Mouse (Mus musculus) forebrain, embryonic 16.5 days (tissue): ENCODE measurements at regions not wholly inside any gene's neighbourhood (a gene's known extent, or its start where the extent isn't known, plus 50 kb on each side); places are given as distances from the start of the nearest gene placed in this dataset.

Experiments
- ATAC-seq: fragments of 200-750 bp; cut with Nextera tagmentation; 2 replicates; pipeline ENCODE4 v1.8.0; 2017; ENCODE audit warnings: mild to moderate bottlenecking, moderate library complexity
- H3K27ac ChIP-seq: fragments of 300-500 bp; sonication (generic); 2 replicates; pipeline ENCODE4 v1.5.1; 2014; ENCODE audit warnings: low read length, control low read depth
- H3K27me3 ChIP-seq: fragments of 300-500 bp; sonication (generic); replicated peaks from 2 replicates; pipeline ENCODE4 v1.6.1; 2014; ENCODE audit warnings: low read length; ENCODE audit not compliant: control insufficient read depth, insufficient read depth
- H3K36me3 ChIP-seq: fragments of 300-500 bp; sonication (generic); 2 replicates; pipeline ENCODE4 v1.6.1; 2014; ENCODE audit not compliant: control insufficient read depth, insufficient read depth
- H3K4me1 ChIP-seq: fragments of 300-500 bp; sonication (generic); replicated peaks from 2 replicates; pipeline ENCODE4 v1.6.1; 2014; ENCODE audit warnings: low read length; ENCODE audit not compliant: control insufficient read depth, insufficient read depth
- H3K4me2 ChIP-seq: fragments of 300-500 bp; sonication (generic); 2 replicates; pipeline ENCODE4 v1.6.1; 2014; ENCODE audit warnings: mild to moderate bottlenecking, low read length, control low read depth
- H3K4me3 ChIP-seq: fragments of 300-500 bp; sonication (generic); replicated peaks from 2 replicates; pipeline ENCODE4 v1.5.1; 2014; ENCODE audit warnings: mild to moderate bottlenecking, low read length, control low read depth
- H3K9ac ChIP-seq: fragments of 300-500 bp; sonication (generic); replicated peaks from 2 replicates; pipeline ENCODE4 v1.6.1; 2014; ENCODE audit warnings: low read depth, low read length, control low read depth
- H3K9me3 ChIP-seq: fragments of 300-500 bp; sonication (generic); 2 replicates; pipeline ENCODE4 v1.6.1; 2016; ENCODE audit warnings: low read length; ENCODE audit not compliant: control insufficient read depth
- WGBS: fragments of 180-500 bp; shearing (Covaris S2); extraction: QIAGEN DNeasy Blood & Tissue Kit; methylation state at CpG from one replicate; pipeline ENCODE4 v1.1.7; 2014; 5-methylcytosine and 5-hydroxymethylcytosine counted together

DNA sequence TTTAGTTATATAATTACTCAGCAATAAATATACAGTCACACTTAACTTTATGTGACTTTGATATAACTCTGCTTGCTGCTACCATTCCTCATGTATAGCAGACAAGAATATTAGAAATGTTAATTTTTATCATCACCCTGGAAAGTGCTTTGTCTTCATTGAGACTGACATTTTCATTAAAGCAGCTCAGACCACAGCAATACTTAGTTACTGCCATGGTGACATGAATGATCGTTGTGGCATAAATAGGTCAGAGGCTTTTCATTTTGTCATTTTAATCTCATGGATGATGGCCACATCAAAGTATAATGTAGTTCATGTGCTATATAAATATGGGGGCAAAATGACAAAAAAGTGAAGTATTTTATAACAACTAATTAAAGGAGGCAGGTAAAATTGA lies 498.1 kb downstream of the Slc22a22 start:
- ATAC-seq = no peak
- no peaks in the 10 kb centered on the region for H3K36me3 ChIP-seq

DNA sequence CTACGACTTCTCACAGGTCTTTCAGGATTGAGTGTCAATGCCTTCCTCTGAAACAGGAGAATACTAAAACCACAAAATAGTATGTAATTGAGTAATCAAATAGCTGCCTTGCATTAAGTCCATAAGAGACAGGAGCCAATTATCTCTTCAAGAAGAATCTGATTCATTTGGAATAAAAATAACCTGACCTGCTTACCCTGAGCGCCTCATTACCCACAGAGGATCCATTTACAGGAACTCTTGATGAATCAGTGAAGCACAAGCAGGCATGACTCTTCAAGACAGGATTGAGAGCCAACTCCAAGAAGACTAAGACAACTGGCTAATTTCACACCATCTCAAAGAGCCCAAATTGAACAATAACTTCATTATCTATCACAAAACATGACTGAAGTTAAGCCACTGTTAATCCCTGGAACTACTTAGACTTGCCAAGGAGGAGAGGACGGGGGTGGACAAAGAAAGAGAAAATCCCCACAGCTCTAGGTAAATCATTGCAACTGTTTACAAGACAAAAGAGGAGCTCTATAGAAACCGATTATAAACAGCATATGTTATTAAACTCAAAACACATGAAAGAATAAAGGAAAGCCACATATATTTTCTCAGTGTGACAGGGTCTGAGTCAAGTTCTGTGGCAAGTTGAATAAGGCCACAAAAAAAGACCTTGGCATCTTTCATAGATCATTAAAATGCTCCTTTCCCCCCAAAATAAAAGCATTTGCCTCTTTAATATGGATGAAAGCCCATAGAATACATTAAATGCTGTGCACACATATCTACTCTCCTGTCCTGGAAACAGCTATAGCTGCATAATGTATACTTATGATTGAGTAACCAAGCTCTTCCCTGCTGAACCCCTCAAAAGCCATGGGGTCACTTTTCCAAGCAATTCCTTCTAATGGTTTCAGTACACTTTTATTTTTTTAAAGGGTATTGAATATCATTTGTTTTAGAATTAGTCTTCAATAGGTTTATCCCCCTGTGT lies 501.7 kb downstream of the Slc22a22 start:
- Histone ChIP-seq H3K4me2 (no peak overlapping the region), H3K4me1 (no peaks in the 10 kb centered on the region), H3K9ac (no peak overlapping the region), H3K9me3 (no peaks in the 10 kb centered on the region), H3K4me3 (no peak overlapping the region), H3K36me3 (no peaks in the 10 kb centered on the region), H3K27ac (no peak overlapping the region), H3K27me3 (no peaks in the 10 kb centered on the region)
- ATAC-seq = peak; percentile 28; the same call in 1 of the 2 replicates
- 12% methylated on average over 4 of the region's 4 CpGs for WGBS

More for the DNA sequence above, 498.1 kb downstream of the Slc22a22 start:
- Histone ChIP-seq H3K27ac (no peak overlapping the region), H3K9me3 (no peaks in the 10 kb centered on the region), H3K9ac (no peak overlapping the region), H3K4me3 (no peak overlapping the region), H3K4me2 (no peak overlapping the region), H3K27me3 (no peaks in the 10 kb centered on the region), H3K4me1 (no peaks in the 10 kb centered on the region)
- 70% methylated on average over 1 of the region's 1 CpGs for WGBS

DNA sequence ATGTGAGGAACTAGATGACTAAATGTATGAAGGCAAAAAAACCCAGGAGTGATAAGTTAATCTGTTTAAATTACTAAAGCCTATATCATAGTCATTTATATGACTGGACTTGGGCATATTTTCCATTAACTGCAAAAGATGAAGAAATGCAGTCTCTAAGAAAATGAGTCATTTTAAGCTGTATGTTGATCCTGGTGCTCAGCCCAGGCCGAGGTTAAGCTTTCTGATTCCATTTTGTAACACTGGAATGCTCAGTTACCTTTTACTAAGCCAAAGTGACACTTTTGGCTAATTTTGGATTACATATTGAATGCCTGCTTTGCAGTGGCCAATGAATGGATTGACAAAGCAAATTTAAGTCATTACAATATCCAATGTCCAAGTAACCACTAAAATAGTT lies 507.3 kb downstream of the Slc22a22 start:
- 68% methylated on average over 1 of the region's 1 CpGs for WGBS
- Histone ChIP-seq H3K36me3 (no peaks in the 10 kb centered on the region), H3K9me3 (no peaks in the 10 kb centered on the region), H3K4me1 (no peaks in the 10 kb centered on the region), H3K4me2 (no peak overlapping the region), H3K27me3 (no peaks in the 10 kb centered on the region), H3K27ac (no peak overlapping the region), H3K9ac (no peak overlapping the region), H3K4me3 (no peak overlapping the region)
- ATAC-seq = no peak

DNA sequence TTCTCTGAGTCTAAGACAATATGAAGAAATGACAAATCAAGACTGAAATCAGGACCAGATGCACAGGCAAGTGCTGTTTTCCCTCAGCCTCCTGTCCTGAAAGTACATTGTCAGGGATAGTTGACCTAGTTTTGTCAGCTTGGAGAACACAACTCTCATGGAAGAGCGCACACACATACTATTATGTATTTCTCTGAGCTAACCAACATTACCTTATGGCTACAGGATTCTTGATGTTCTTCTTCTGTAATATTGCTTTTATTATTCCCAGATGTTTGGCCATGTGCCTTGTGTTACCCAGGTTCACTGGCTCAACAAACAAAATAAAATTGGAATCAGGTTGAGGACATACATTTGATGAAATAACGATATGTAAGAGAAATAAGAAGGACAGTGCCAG lies 521.1 kb downstream of the Slc22a22 start:
- H3K36me3 ChIP-seq = no peaks in the 10 kb centered on the region
- no peaks in the 10 kb centered on the region for H3K27me3 ChIP-seq
- no peak overlapping the region for H3K4me3 ChIP-seq
- no peaks in the 10 kb centered on the region for H3K9me3 ChIP-seq
- H3K9ac ChIP-seq = no peak overlapping the region
- H3K4me2 ChIP-seq = no peak overlapping the region
- WGBS = 93% methylated on average over 2 of the region's 2 CpGs
- H3K27ac ChIP-seq = no peak overlapping the region
- no peak for ATAC-seq
- no peaks in the 10 kb centered on the region for H3K4me1 ChIP-seq

DNA sequence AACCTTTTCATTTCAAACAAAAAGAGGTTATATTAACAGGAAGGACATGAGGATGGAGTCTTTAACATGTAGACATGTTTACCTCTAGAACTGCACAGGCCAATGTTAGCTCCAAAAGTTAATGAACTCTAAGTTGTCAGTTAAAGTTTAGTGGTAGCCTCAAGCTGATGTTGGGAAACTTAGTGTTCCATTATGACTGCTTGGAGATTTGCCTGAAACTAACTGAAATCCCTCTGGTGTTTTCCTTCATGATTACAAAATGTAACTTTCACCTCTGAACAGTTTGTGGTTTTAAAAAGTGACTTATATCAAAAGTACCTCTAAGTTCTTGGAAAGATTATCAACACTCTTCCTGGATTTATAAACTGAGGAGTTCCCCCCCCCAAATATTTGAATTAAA lies 525.2 kb downstream of the Slc22a22 start:
- no peak for ATAC-seq
- Histone ChIP-seq H3K4me3 (no peak overlapping the region), H3K9me3 (no peaks in the 10 kb centered on the region), H3K36me3 (no peaks in the 10 kb centered on the region), H3K9ac (no peak overlapping the region), H3K27me3 (no peaks in the 10 kb centered on the region), H3K4me2 (no peak overlapping the region), H3K27ac (no peak overlapping the region), H3K4me1 (no peaks in the 10 kb centered on the region)

DNA sequence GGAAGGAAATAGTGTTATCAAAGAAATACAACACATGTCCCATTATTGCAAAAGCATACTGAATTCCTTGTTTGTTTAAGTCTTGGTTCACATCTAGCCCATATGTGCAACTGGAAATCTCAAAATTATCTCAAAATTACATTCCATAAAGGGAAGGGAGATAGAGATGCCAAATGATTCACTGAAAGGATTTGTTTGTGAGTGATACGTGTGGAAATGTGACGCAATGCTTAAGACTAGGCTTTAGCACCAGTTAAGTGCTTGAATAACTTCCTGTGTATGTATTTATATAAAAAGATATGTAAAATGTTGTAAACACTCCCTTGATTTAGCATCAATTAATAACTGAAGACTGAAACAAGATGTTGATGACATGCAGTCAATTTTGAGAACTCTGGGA lies 526.6 kb downstream of the Slc22a22 start:
- no peaks in the 10 kb centered on the region for H3K36me3 ChIP-seq
- 82% methylated on average over 2 of the region's 2 CpGs for WGBS
- no peak for ATAC-seq

DNA sequence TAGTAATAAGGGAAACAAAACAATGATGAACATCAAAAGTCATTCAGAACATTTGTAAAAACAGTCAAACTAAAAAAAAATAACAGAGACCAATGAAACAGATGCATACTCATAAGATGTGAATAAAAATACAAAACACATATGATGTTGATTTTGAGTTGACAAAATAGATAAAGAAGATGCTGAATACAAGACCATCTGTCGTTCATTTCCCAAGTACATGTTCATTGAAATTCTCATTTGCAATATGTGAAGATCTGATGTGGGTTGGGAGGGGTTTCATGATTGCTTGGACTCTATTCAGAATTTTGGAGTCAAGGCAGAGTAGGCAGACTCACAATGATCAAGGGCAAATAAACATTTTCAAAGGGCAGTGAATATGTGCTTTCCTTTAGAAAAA lies 536.5 kb downstream of the Slc22a22 start:
- Histone ChIP-seq H3K9me3 (no peaks in the 10 kb centered on the region), H3K27ac (no peak overlapping the region), H3K27me3 (no peaks in the 10 kb centered on the region), H3K4me1 (no peaks in the 10 kb centered on the region), H3K9ac (no peak overlapping the region), H3K4me3 (no peak overlapping the region), H3K4me2 (no peak overlapping the region), H3K36me3 (no peaks in the 10 kb centered on the region)
- 56% methylated on average over 1 of the region's 1 CpGs for WGBS
- ATAC-seq = peak; percentile 38; the same call in 1 of the 2 replicates

More for the DNA sequence above, 526.6 kb downstream of the Slc22a22 start:
- H3K4me2 ChIP-seq = no peak overlapping the region
- no peak overlapping the region for H3K27ac ChIP-seq
- H3K9me3 ChIP-seq = no peaks in the 10 kb centered on the region
- H3K27me3 ChIP-seq = no peaks in the 10 kb centered on the region
- no peaks in the 10 kb centered on the region for H3K4me1 ChIP-seq
- no peak overlapping the region for H3K9ac ChIP-seq
- no peak overlapping the region for H3K4me3 ChIP-seq

DNA sequence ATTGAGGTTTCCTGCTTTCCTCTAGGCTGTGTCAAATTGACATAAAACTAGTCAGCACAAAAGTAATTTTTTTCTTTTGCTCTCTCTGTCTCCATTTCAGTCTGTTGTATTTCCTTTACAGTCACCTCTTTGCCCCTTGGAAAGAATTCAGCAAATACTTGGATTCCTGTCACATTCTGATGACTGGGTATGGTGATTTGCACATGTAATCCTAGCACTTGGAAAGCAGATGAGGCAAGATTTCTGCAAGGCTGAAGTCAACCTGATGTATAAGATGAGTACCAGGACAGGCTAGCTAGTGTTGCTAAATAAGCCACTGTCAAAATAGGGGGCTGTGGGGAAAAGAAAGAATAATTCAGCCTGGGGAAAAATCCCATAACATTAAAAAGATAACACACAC lies 580.9 kb downstream of the Slc22a22 start:
- Histone ChIP-seq H3K36me3 (no peaks in the 10 kb centered on the region), H3K4me3 (no peak overlapping the region), H3K27ac (no peak overlapping the region), H3K4me1 (no peaks in the 10 kb centered on the region), H3K4me2 (no peak overlapping the region), H3K9ac (no peak overlapping the region), H3K27me3 (no peaks in the 10 kb centered on the region), H3K9me3 (no peaks in the 10 kb centered on the region)
- no peak for ATAC-seq

DNA sequence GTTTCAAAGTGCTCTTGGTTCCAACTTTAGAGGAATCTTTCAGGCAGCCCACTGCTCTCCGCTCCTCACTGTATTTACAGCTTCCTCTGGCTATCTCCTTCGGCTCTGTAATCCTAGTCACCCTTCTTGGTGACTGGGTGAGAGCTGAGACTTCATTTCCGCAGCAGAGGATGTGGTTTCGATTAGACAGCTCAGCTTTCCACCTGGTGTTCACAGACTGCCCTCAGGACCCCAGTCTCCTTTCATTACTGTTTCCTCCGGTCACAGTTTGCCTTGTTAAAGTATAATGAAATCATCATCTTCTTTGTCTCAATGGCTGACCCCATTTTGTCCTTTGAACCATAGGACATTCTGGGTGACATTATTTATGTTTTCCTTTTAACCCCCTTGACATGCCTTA lies 595.9 kb downstream of the Slc22a22 start:
- 77% methylated on average over 5 of the region's 5 CpGs for WGBS
- H3K4me2 ChIP-seq = no peak overlapping the region
- ATAC-seq = no peak

More for the DNA sequence above, 595.9 kb downstream of the Slc22a22 start:
- H3K4me3 ChIP-seq = no peak overlapping the region
- no peaks in the 10 kb centered on the region for H3K4me1 ChIP-seq
- H3K27me3 ChIP-seq = no peaks in the 10 kb centered on the region
- no peaks in the 10 kb centered on the region for H3K36me3 ChIP-seq
- no peak overlapping the region for H3K27ac ChIP-seq
- H3K9ac ChIP-seq = no peak overlapping the region
- no peaks in the 10 kb centered on the region for H3K9me3 ChIP-seq
